Mouse (Mus musculus): ENCODE measurements at regions not wholly inside any gene's neighbourhood (a gene's known extent, or its start where the extent isn't known, plus 50 kb on each side); places are given as distances from the start of the nearest gene placed in this dataset.

DNA sequence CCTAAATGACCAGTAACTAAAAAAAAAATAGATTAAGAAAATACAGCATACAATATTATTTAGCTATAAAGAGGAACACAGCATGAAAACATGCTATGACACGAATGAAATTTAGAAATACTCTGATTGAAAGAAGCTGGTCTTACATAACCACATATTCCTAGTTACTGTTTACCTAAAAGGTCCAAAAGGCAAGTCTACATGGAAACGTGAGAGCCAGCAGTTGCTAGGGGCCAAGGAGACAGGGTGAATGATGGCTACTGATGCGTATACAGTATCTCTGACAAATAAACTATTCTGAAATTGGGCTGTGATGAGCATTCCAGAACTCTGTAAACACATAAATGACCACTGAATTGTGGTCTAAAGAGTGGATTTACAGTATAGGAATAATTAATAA is 194.5 kb upstream of the Zbtb20 start:
- DNase-seq (ENCODE audit: low spot score in 2 of 2) = no peak

DNA sequence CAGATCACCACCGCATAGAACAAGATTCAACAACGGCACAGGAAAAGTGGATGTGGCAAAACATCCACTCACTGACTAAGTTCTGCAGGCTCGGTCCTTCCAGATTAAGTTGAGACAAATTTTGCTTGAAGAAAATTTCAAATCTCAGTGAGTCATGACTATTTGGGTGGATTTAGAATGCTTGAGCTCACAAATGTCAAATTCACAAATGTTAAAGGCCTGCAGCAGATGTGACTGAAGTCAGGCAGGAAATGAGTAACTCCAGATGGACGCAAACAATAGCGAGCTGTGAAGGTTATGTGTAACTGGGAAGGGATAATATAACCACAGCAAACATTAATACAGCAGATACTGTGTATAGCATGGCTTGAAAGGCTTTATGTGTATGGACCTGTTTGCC is 198.5 kb upstream of the Zbtb20 start:
- no peak for DNase-seq (ENCODE audit: low spot score in 2 of 2)

DNA sequence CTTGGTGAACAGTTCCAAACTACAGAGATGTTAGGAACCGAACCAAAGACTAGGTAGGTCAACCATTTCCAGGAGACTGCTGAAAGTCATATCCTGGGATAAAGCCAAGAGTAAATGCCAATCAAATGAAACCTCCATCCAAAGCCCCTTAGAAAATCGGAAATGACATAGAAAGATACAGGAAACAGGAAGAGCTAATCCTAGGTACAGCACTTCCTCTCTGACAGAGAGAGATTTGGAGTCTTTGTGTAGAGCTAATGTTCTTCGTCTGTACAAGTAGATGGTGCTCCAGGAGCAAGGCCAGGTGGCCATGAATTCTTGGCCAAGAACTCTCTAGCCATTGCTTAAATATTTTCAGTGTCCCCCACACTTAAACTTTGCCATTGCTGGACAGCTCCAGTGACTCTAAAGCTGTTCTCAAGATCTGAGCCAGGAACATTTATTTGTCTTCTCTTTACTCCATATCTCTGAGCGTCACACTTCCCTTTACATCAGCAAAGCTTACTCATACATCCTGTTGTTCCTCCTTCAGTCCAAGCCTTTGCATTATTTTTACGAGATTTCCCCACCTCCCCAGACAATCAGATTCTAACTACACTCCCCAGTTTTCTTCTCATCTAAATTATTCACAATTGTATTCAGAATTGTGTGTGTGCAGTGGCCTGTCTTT is 199.1 kb upstream of the Zbtb20 start:
- DNase-seq (ENCODE audit: low spot score in 2 of 2) = no peak

- DNase-seq (ENCODE audit: low spot score in 2 of 2) = no peak
These were observed 200.7 kb upstream of the Zbtb20 start for GRCm38 (mm10) chr16:42675031-42675430.

- no peak for DNase-seq (ENCODE audit: low spot score in 2 of 2)
These were observed 209.1 kb upstream of the Zbtb20 start for GRCm38 (mm10) chr16:42666601-42667000.

- DNase-seq (ENCODE audit: low spot score in 2 of 2) = no peak
These were observed 223.6 kb upstream of the Zbtb20 start for GRCm38 (mm10) chr16:42651904-42652732.

- no peak for DNase-seq (ENCODE audit: low spot score in 2 of 2)
These were observed 225.9 kb upstream of the Zbtb20 start for GRCm38 (mm10) chr16:42649767-42650166.

DNA sequence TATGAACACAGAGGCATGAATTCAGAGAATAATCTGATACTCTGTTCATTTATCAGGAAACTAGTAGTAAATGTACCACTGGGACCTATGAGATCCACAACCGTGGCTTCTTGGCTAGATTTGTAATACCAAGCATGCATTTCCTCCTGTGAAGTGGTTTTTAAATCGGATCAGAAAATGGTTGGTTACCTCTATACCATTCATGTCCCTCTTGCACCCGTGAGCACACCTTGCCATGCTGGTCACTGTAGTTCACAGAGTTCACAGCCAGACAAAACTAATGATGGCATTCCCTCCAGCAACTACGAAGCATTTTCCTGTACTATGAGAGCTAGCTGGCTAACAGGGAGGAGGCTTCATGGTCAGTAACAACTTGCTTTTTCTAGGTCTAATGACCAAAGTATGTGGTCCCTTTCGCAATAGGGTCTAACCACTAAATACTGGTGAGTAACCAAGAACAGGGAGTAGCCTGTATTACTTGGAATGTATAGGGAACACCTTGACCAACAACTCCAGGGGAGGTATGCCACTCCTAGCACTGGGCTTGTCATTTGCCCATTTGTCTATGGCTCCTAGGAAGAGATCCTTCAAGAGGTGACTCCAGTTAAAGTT is 227.0 kb upstream of the Zbtb20 start:
- DNase-seq (ENCODE audit: low spot score in 2 of 2) = no peak

DNA sequence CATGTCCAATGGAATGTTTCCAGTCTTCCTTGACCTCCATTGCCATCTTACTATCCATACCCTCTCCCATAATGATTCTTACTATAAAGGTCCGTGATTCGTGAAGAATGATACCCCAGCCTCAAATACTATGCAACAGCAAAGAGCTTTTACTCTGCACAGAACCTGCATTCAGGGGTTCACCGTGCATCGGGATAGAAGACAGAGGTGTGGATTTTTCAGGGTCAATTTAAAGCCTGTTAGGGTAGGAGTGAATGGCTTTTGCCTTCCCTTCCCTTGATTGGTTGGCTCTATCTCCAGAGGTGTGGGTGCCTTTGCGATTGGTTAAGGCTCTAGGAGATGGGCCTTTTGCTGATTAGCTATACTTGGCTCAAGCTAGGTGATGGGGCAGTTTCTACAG is 227.9 kb upstream of the Zbtb20 start:
- no peak for DNase-seq (ENCODE audit: low spot score in 2 of 2)

GRCm38 (mm10) chr16:42635766-42636165 is 239.9 kb upstream of the Zbtb20 start:
- DNase-seq (ENCODE audit: low spot score in 2 of 2) = no peak

DNA sequence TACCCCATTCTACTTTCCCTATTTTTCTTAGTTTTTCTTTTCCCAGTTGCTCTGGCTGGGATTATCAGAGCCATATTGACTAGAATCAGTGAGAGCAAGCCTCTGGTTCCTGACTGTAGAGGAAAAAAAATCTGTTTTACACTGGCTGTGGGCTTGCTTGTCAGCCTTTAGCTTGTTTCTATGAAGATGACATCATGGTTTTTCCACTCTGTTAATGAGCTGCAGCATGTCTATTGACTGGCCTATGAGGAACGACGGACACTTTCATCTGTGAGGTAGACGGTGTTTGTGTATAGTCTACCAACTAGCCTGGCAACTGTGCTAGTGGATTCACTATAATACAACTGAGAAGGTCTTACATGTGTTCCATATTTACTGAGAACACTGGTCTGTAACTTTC is 248.0 kb upstream of the Zbtb20 start:
- no peak for DNase-seq (ENCODE audit: low spot score in 2 of 2)

DNA sequence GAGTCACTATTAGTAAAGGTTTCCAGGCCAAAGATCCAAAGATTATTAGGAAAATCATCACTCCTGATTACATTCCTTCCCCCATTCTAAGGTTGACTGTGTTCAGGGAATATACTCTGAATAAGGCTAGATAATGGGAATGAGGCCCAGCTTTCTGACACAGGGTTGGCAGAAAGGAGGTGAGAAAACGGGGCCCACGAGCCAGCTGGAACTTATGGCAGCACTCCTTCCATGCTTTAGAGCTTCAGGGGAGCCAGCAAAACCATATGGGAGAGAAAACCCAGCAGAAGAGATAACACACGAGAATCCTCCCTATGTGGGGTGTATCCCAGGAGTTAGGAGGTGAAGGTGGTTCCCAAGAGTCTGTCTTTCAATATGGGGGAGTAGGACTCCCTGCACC is 259.8 kb upstream of the Zbtb20 start:
- no peak for DNase-seq (ENCODE audit: low spot score in 2 of 2)

DNA sequence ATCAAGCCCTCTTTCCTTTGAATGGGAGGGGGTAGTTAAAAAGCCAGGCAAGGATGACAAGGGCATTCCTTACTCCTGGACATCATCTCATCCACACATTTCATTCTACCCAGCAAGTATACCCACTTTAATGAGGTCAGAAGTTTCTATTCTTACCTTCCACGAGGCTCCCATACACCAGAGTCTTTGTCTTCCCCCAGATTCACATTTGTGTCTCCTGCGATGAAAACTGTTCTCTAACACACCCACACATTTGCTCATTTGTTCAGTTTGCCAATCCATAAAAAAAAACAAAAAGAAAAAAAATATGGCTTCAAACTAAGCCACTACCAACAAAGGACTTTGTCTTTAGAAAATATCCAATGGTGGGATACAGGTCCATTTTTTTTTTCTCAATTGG is 263.7 kb upstream of the Zbtb20 start:
- DNase-seq (ENCODE audit: low spot score in 2 of 2) = no peak

DNA sequence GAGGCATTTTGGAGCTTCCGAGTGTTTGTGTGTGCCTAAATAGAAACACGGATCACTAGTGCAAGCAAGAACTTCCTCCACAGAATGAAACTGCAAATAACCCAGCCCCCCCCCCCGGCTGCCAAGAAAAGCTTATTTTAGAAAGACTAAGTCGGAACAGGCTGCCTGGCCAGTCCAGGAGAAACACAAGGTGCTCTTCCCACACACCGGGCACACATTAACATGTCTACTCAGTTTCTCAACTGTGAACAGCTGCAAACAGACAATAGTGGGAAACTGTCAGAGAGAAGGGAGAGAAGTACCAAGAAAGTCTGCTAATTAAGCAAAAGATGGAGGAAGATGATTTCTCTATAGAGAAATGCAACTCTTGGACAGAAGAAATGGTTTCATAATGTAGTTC is 267.3 kb upstream of the Zbtb20 start:
- no peak for DNase-seq (ENCODE audit: low spot score in 2 of 2)

GRCm38 (mm10) chr16:42592321-42592720 is 251.9 kb upstream of the Gap43 start:
- DNase-seq (ENCODE audit: low spot score in 2 of 2) = no peak

GRCm38 (mm10) chr16:42591530-42591929 is 251.1 kb upstream of the Gap43 start:
- DNase-seq (ENCODE audit: low spot score in 2 of 2) = no peak

- no peak for DNase-seq (ENCODE audit: low spot score in 2 of 2)
These were observed 245.7 kb upstream of the Gap43 start for GRCm38 (mm10) chr16:42586196-42586595.

DNA sequence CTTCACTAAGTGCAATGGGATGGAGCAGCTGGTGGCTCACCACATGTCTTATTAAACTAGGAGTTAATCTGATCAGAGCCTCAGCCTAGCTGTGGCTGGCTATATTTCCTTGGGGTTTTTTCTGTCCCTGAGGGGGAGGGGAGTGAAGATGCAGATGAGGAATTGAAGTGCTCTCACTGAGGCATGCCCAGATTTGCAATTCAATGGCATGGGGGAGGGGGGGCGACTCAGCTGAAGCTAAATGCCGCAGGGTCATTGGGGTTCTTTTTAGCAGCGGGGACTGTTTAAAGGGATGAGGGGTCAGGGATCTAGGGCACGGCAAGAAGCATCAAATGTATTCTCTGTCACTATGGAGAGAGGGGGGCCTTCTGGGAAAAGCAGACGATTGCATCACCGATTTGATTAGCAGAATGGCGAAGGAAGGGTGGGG is 235.1 kb upstream of the Gap43 start:
- no peak for DNase-seq (ENCODE audit: low spot score in 2 of 2)

- no peak for DNase-seq (ENCODE audit: low spot score in 2 of 2)
These were observed 234.5 kb upstream of the Gap43 start for GRCm38 (mm10) chr16:42574978-42575377.

DNA sequence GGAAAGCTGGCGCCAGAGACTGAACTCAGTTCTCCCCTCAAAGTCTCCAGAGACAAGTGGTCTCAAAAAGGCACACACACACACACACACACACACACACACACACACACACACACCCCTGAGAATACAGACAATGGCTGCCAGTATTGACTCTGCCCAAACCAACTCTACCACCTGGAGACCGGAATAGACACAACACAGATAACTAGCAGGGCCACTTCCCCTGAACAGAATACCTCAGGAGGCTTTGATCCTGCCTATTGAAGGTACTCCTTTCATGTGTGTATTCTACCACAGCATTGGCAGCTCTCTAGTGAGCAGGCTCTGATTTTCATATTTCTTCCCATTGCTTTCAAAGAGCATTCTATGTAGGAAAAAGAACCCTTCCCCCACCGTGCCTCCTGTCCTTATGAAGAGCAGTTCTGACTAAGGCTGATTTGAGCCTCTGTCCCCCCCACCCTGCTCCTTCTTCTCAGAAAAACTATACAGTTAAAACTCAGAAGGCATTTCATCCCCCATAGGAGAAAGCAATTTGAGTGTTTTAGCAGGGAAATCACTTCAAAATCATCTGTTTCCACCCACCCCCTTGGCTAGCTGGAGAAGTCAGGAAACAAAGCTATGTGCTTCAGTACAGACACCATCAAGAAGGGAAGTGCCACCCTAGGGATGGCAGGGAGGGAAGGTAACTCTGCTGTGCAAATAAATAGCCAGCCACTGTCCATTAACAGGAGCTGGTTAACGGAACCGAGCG is 230.0 kb upstream of the Gap43 start:
- DNase-seq (ENCODE audit: low spot score in 2 of 2) = no peak

DNA sequence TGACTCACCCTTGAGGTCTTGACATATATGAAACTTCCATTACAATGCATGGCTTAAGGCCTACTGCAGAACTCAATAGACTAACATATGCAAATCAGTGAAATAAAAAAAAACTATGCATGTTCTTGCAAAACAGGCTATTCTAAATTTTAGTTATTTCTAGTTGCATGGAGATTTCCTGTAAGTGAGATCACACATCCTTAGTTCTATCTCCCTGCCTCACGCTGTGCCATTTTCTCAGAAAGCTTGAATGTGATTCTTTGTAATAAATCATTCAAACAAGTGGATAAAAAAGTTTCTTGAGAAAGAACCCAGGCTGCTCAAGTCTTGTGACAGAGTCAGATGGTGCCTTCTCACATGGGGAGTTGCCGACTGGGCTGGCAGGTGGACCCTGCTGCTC is 228.9 kb upstream of the Gap43 start:
- no peak for DNase-seq (ENCODE audit: low spot score in 2 of 2)

- no peak for DNase-seq (ENCODE audit: low spot score in 2 of 2)
These were observed 209.1 kb upstream of the Gap43 start for GRCm38 (mm10) chr16:42549591-42549990.
